Comparison of ENCODE assay signal across 14 mouse cellular contexts in the genomic region with DNA sequence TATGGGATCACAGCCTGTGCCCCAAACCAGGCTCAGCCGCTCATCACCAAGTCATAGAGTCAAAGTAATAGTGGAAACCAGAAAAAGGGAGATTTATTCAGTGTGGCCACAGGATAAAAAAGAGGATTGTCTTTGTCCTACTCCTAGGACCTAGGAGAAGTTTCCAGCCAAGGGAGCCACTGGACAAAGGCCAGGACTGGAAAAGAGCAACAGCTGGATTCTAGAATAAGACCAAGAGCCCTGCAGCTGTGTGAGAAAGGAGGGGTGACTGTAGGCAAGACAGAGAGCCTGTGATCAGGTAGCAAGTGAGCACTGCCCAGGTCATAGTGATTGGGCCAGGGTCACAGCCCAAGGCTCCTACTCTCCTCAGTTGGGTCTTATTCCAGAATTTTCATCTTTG. TPM values are rescaled to one million over a fixed set of nuclear protein-coding genes. Genes with fewer than 3 reads are reported as not detected.
A peak's percentile ranks its signal among the peaks of the same experiment; 100 is the strongest.
DNase-seq lines count a peak whose midpoint lies in the region; ATAC-seq lines count a peak whose summit lies in the region.
"Had no signal": no experiment of that assay in that cellular context is flagged by ENCODE, and none has a peak within 500 bp of the region (broad histone marks: within the 10 kb centered on the region; RNA-seq: fewer than 3 reads in every experiment).

No protein-coding gene starts in this region.

- no peak overlapping the region for H3K4me2 ChIP-seq in stomach, embryonic 15.5 days
- no peak overlapping the region for H3K4me2 ChIP-seq in hindbrain, embryonic 14.5 days (replicated peaks)
- H3K4me2 ChIP-seq: forebrain, embryonic 13.5 days; neural tube, embryonic 15.5 days had no signal

- intact Hi-C loops in heart, postnatal 36 days (cut with DNase I), result no loop called here

- H3K9me3 ChIP-seq in stomach, embryonic 15.5 days, result no peaks in the 10 kb centered on the region
- H3K9me3 ChIP-seq in hindbrain, embryonic 14.5 days (ENCODE audit: control insufficient read depth, low read length), result no peaks in the 10 kb centered on the region
- H3K9me3 ChIP-seq: forebrain, embryonic 13.5 days; hindbrain, embryonic 10.5 days; neural tube, embryonic 15.5 days had no signal

- no peaks in the 10 kb centered on the region for H3K36me3 ChIP-seq in stomach, embryonic 15.5 days
- no peaks in the 10 kb centered on the region for H3K36me3 ChIP-seq in hindbrain, embryonic 14.5 days (replicated peaks; ENCODE audit: control insufficient read depth, insufficient read depth)
- H3K36me3 ChIP-seq: hindbrain, embryonic 10.5 days; neural tube, embryonic 15.5 days had no signal

- 72% methylated on average over 1 of the region's 1 CpGs for WGBS in stomach, embryonic 15.5 days
- WGBS in hindbrain, embryonic 14.5 days, result 88% methylated on average over 1 of the region's 1 CpGs

- no peak for ATAC-seq in stomach, embryonic 15.5 days (ENCODE audit: insufficient read depth, low FRiP score, low read depth)
- no peak for ATAC-seq in hindbrain, embryonic 14.5 days (ENCODE audit: low FRiP score)
- ATAC-seq: forebrain, embryonic 13.5 days; midbrain, embryonic 16.5 days had no signal

- H3K27ac ChIP-seq in stomach, embryonic 15.5 days, result peak overlapping the region; percentile 68; the same call in 1 of the 2 replicates
- no peak overlapping the region for H3K27ac ChIP-seq in hindbrain, embryonic 14.5 days
- H3K27ac ChIP-seq: forebrain, embryonic 13.5 days; hindbrain, embryonic 10.5 days; neural tube, embryonic 15.5 days had no signal

- no peak overlapping the region for H3K4me3 ChIP-seq in stomach, embryonic 15.5 days (replicated peaks)
- no peak overlapping the region for H3K4me3 ChIP-seq in hindbrain, embryonic 14.5 days (replicated peaks; ENCODE audit: low read length)
- H3K4me3 ChIP-seq: forebrain, embryonic 13.5 days; hindbrain, embryonic 10.5 days; neural tube, embryonic 15.5 days had no signal

- peak; percentile 35 for DNase-seq in adrenal gland, postnatal 10 days
- no peak for DNase-seq in adrenal gland, adult 8-10 months
- DNase-seq in kidney, postnatal 4 days, result peak; percentile 66 to 72
- no peak for DNase-seq in kidney, adult 11 months
- peak; percentile 60 to 64 for DNase-seq in heart, postnatal 36 days
- DNase-seq in hindbrain, embryonic 14.5 days (ENCODE audit: low spot score), result no peak
- DNase-seq in thymus, adult 18-20 months, result no peak
- DNase-seq: adrenal gland, postnatal 25 days; cerebellum, postnatal 36 days had no signal

- H3K4me1 ChIP-seq in stomach, embryonic 15.5 days, result peaks cover 32% of the 10 kb centered on the region
- H3K4me1 ChIP-seq in hindbrain, embryonic 14.5 days (replicated peaks; ENCODE audit: control insufficient read depth, insufficient read depth, low read length), result no peaks in the 10 kb centered on the region
- H3K4me1 ChIP-seq: forebrain, embryonic 13.5 days had no signal

- no peak overlapping the region for H3K9ac ChIP-seq in stomach, embryonic 15.5 days
- no peak overlapping the region for H3K9ac ChIP-seq in hindbrain, embryonic 14.5 days
- H3K9ac ChIP-seq: forebrain, embryonic 13.5 days; neural tube, embryonic 15.5 days had no signal

- no peaks in the 10 kb centered on the region for H3K27me3 ChIP-seq in stomach, embryonic 15.5 days (replicated peaks)
- H3K27me3 ChIP-seq in hindbrain, embryonic 14.5 days (ENCODE audit: control insufficient read depth, insufficient read depth, low read length), result no peaks in the 10 kb centered on the region
- H3K27me3 ChIP-seq: forebrain, embryonic 13.5 days; neural tube, embryonic 15.5 days had no signal

RNA-seq across cellular contexts. Expression of a gene that starts 32.7 kb away (rescaled TPM):
- 10 to 100 TPM; 51.0 to 61.0 TPM for total RNA-seq in adrenal gland, postnatal 10 days (2021)
- total RNA-seq in adrenal gland, adult 8-10 months (2022), result 100 to 1,000 TPM in 1 of 4 experiments, 10 to 100 TPM in 3; 21.3 to 114 (median 48.7) TPM
- 100 to 1,000 TPM; 105 to 136 TPM for total RNA-seq in heart, postnatal 36 days (2021)
- polyA plus RNA-seq in stomach, embryonic 15.5 days (2015; fragmentation: Nextera tagmentation; extraction: Ambion mirVana), result 54.7 and 54.9 TPM in 2 replicates
- 17.2 and 18.1 TPM in 2 replicates for polyA plus RNA-seq in hindbrain, embryonic 14.5 days (2014; fragmentation: Nextera tagmentation; extraction: Ambion mirVana)

Comparison
In these comparisons a context has a peak if more than half of its experiments do, and no peak if none do; other contexts are left out.
1. DNase-seq: peak in adrenal gland, postnatal 10 days (single experiment), kidney, postnatal 4 days (2 of 2) and heart, postnatal 36 days (2 of 2); none in adrenal gland, adult 8-10 months (single experiment), kidney, adult 11 months (single experiment), hindbrain, embryonic 14.5 days (single experiment) and thymus, adult 18-20 months (0 of 2).